20 mouse cellular contexts compared by ENCODE assay signal in genomic region chr4:64123675-64124074, GRCm38 (mm10).
DNase-seq lines count a peak whose midpoint lies in the region; ATAC-seq and TF ChIP-seq lines count a peak whose summit lies in the region.
"Had no signal": no experiment of that assay in that cellular context is flagged by ENCODE, and none has a peak within 500 bp of the region (broad histone marks: within the 10 kb centered on the region; RNA-seq: fewer than 3 reads in every experiment).

No protein-coding gene starts in this region.

- ATAC-seq in forebrain, postnatal 0 days = peak; percentile 86
- ATAC-seq in forebrain, embryonic 13.5 days = no peak
- ATAC-seq: forebrain, embryonic 14.5 days; hindbrain, postnatal 0 days had no signal

- peak; percentile 61 for DNase-seq in forebrain, postnatal 0 days
- DNase-seq in left cerebral cortex, postnatal 14 days (ENCODE audit: low spot score in 2 of 2) = peak; percentile 7 to 40
- no peak for DNase-seq in left cerebral cortex, adult 11 months (ENCODE audit: low spot score)
- peak; percentile 32 for DNase-seq in brain, adult 2 months (ENCODE audit: low read depth, low spot score)
- DNase-seq in layer of hippocampus, adult 8-10 months (ENCODE audit: low spot score in 2 of 2) = peak; percentile 19 to 29
- DNase-seq in adrenal gland, postnatal 4 days (ENCODE audit: low spot score in 2 of 2) = no peak
- no peak for DNase-seq in lung, postnatal 14 days
- DNase-seq: adrenal gland, postnatal 10 days; cerebellum, adult 18-20 months; cerebellum, adult 9-11 months; cerebellum, postnatal 36 days; gastrocnemius, postnatal 14 days; heart, adult 2 months; heart, postnatal 14 days had no signal

- no peak overlapping the region for H3K4me3 ChIP-seq in forebrain, postnatal 0 days (ENCODE audit: low read depth, low read length)
- no peak overlapping the region for H3K4me3 ChIP-seq in forebrain, embryonic 13.5 days
- H3K4me3 ChIP-seq: heart, adult 2 months; heart, embryonic 15.5 days; hindbrain, embryonic 13.5 days had no signal

- no peak overlapping the region for H3K9ac ChIP-seq in forebrain, postnatal 0 days
- H3K9ac ChIP-seq in forebrain, embryonic 13.5 days = no peak overlapping the region
- H3K9ac ChIP-seq: heart, embryonic 15.5 days; hindbrain, embryonic 13.5 days had no signal

- H3K4me1 ChIP-seq in forebrain, postnatal 0 days (ENCODE audit: insufficient read depth) = no peaks in the 10 kb centered on the region
- H3K4me1 ChIP-seq in forebrain, embryonic 13.5 days = no peaks in the 10 kb centered on the region
- H3K4me1 ChIP-seq: heart, embryonic 15.5 days; hindbrain, embryonic 13.5 days had no signal

- 79% methylated on average over 2 of the region's 2 CpGs for WGBS in forebrain, postnatal 0 days
- 95% methylated on average over 2 of the region's 2 CpGs for WGBS in forebrain, embryonic 13.5 days

- H3K9me3 ChIP-seq in forebrain, postnatal 0 days (ENCODE audit: low read length) = no peaks in the 10 kb centered on the region
- no peaks in the 10 kb centered on the region for H3K9me3 ChIP-seq in forebrain, embryonic 13.5 days (replicated peaks)
- H3K9me3 ChIP-seq: heart, embryonic 15.5 days; hindbrain, embryonic 13.5 days had no signal

- H3K36me3 ChIP-seq in forebrain, postnatal 0 days (ENCODE audit: insufficient read depth) = no peaks in the 10 kb centered on the region
- no peaks in the 10 kb centered on the region for H3K36me3 ChIP-seq in forebrain, embryonic 13.5 days (ENCODE audit: poor library complexity, severe bottlenecking)
- H3K36me3 ChIP-seq: heart, embryonic 15.5 days; hindbrain, embryonic 13.5 days had no signal

- H3K27ac ChIP-seq in forebrain, postnatal 0 days (ENCODE audit: low read depth, low read length) = no peak overlapping the region
- no peak overlapping the region for H3K27ac ChIP-seq in forebrain, embryonic 13.5 days
- H3K27ac ChIP-seq: heart, adult 2 months; heart, embryonic 15.5 days; hindbrain, embryonic 13.5 days; hindbrain, postnatal 0 days had no signal

- H3K4me2 ChIP-seq in forebrain, postnatal 0 days (ENCODE audit: low read depth) = no peak overlapping the region
- no peak overlapping the region for H3K4me2 ChIP-seq in forebrain, embryonic 13.5 days
- H3K4me2 ChIP-seq: heart, embryonic 11.5 days; heart, embryonic 15.5 days; hindbrain, embryonic 13.5 days had no signal

- intact Hi-C loops in left cerebral cortex, postnatal 14 days (cut with DNase I) = no loop called here

- TF ChIP-seq CTCF in forebrain, postnatal 0 days (IDR thresholded peaks at IDR 0.05; ENCODE audit: low read depth) = no peak

- no peaks in the 10 kb centered on the region for H3K27me3 ChIP-seq in forebrain, postnatal 0 days (ENCODE audit: insufficient read depth, low read length)
- no peaks in the 10 kb centered on the region for H3K27me3 ChIP-seq in forebrain, embryonic 13.5 days
- H3K27me3 ChIP-seq: heart, embryonic 15.5 days; hindbrain, embryonic 13.5 days had no signal

Comparison
In these comparisons a context has a peak if more than half of its experiments do, and no peak if none do; other contexts are left out.
1. DNase-seq: peak in forebrain, postnatal 0 days (single experiment), left cerebral cortex, postnatal 14 days (2 of 2), brain, adult 2 months (single experiment) and layer of hippocampus, adult 8-10 months (2 of 2); none in left cerebral cortex, adult 11 months (single experiment), adrenal gland, postnatal 4 days (0 of 2) and lung, postnatal 14 days (single experiment).